Mouse (Mus musculus): ENCODE measurements around the gene Lrrc45. TPM values are rescaled to one million over a fixed set of nuclear protein-coding genes. Genes with fewer than 3 reads are reported as not detected.
A peak's percentile ranks its signal among the peaks of the same experiment; 100 is the strongest.

Gene Lrrc45
- polyA plus RNA-seq, 1 experiment from 2014 or later: 69.2 TPM

- under 1% methylated on average over 38 of the region's 38 CpGs for WGBS
- no peaks in the 10 kb centered on the region for H3K27me3 ChIP-seq (ENCODE audit: insufficient read depth, low read length)
- H3K4me2 ChIP-seq (replicated peaks; ENCODE audit: low read depth, low read length): peak overlapping the region; percentile 99
- peak; percentile 55 for ATAC-seq (ENCODE audit: low FRiP score, low TSS enrichment)
- peak overlapping the region; percentile 90 for H3K27ac ChIP-seq (ENCODE audit: low read length)
- H3K36me3 ChIP-seq (ENCODE audit: insufficient read depth, low read length): peaks cover 20% of the 10 kb centered on the region
- H3K4me1 ChIP-seq (ENCODE audit: insufficient read depth, low read length): peaks cover 33% of the 10 kb centered on the region
- peak overlapping the region; percentile 74 for H3K9ac ChIP-seq (replicated peaks; ENCODE audit: low read length)
- H3K4me3 ChIP-seq (ENCODE audit: low read length): peak overlapping the region; percentile 70
- no peaks in the 10 kb centered on the region for H3K9me3 ChIP-seq (ENCODE audit: low read length)
Measured at GRCm38 (mm10) chr11:120712771-120713568, 755 bp upstream of the Lrrc45 start.

- 49% methylated on average over 10 of the region's 10 CpGs for WGBS
- H3K9me3 ChIP-seq (ENCODE audit: low read length): no peaks in the 10 kb centered on the region
- peak overlapping the region; percentile 82 for H3K9ac ChIP-seq (replicated peaks; ENCODE audit: low read length)
- peak overlapping the region; percentile 40; the same call in 1 of the 2 replicates for H3K27ac ChIP-seq (ENCODE audit: low read length)
- H3K4me2 ChIP-seq (replicated peaks; ENCODE audit: low read depth, low read length): peak overlapping the region; percentile 99
- peaks cover 24% of the 10 kb centered on the region for H3K4me1 ChIP-seq (ENCODE audit: insufficient read depth, low read length)
- H3K27me3 ChIP-seq (ENCODE audit: insufficient read depth, low read length): no peaks in the 10 kb centered on the region
- no peak for ATAC-seq (ENCODE audit: low FRiP score, low TSS enrichment)
- peaks cover 30% of the 10 kb centered on the region for H3K36me3 ChIP-seq (ENCODE audit: insufficient read depth, low read length)
- peak overlapping the region; percentile 70 for H3K4me3 ChIP-seq (ENCODE audit: low read length)
Measured at GRCm38 (mm10) chr11:120714546-120714945, 821 bp downstream of the Lrrc45 start.

GRCm38 (mm10) chr11:120715131-120715530, 1.4 kb downstream of the Lrrc45 start:
- Histone ChIP-seq H3K4me3 (ENCODE audit: low read length) (no peak overlapping the region; the same call in 1 of the 2 replicates), H3K9ac (replicated peaks; ENCODE audit: low read length) (peak overlapping the region; percentile 82; the same call in 1 of the 2 replicates), H3K36me3 (ENCODE audit: insufficient read depth, low read length) (peaks cover 28% of the 10 kb centered on the region), H3K27me3 (ENCODE audit: insufficient read depth, low read length) (no peaks in the 10 kb centered on the region), H3K9me3 (ENCODE audit: low read length) (no peaks in the 10 kb centered on the region), H3K27ac (ENCODE audit: low read length) (no peak overlapping the region), H3K4me2 (replicated peaks; ENCODE audit: low read depth, low read length) (no peak overlapping the region), H3K4me1 (ENCODE audit: insufficient read depth, low read length) (peaks cover 24% of the 10 kb centered on the region)
- 90% methylated on average over 9 of the region's 9 CpGs for WGBS
- ATAC-seq (ENCODE audit: low FRiP score, low TSS enrichment): no peak

GRCm38 (mm10) chr11:120719242-120719641, 5.5 kb downstream of the Lrrc45 start:
- Histone ChIP-seq H3K4me2 (replicated peaks; ENCODE audit: low read depth, low read length) (no peak overlapping the region), H3K36me3 (ENCODE audit: insufficient read depth, low read length) (peaks cover 23% of the 10 kb centered on the region), H3K4me3 (ENCODE audit: low read length) (no peak overlapping the region), H3K27ac (ENCODE audit: low read length) (no peak overlapping the region), H3K9ac (replicated peaks; ENCODE audit: low read length) (no peak overlapping the region), H3K9me3 (ENCODE audit: low read length) (no peaks in the 10 kb centered on the region), H3K27me3 (ENCODE audit: insufficient read depth, low read length) (peaks cover 6% of the 10 kb centered on the region; the same call in 1 of the 2 replicates), H3K4me1 (ENCODE audit: insufficient read depth, low read length) (peaks cover 27% of the 10 kb centered on the region)
- 86% methylated on average over 9 of the region's 9 CpGs for WGBS
- no peak for ATAC-seq (ENCODE audit: low FRiP score, low TSS enrichment)

GRCm38 (mm10) chr11:120719841-120720376, 6.2 kb downstream of the Lrrc45 start:
- H3K9me3 ChIP-seq (ENCODE audit: low read length): no peaks in the 10 kb centered on the region
- WGBS: 88% methylated on average over 13 of the region's 13 CpGs
- no peak overlapping the region for H3K27ac ChIP-seq (ENCODE audit: low read length)
- peaks cover 23% of the 10 kb centered on the region for H3K36me3 ChIP-seq (ENCODE audit: insufficient read depth, low read length)
- H3K4me3 ChIP-seq (ENCODE audit: low read length): no peak overlapping the region
- peaks cover 6% of the 10 kb centered on the region; the same call in 1 of the 2 replicates for H3K27me3 ChIP-seq (ENCODE audit: insufficient read depth, low read length)
- H3K4me2 ChIP-seq (replicated peaks; ENCODE audit: low read depth, low read length): no peak overlapping the region
- H3K4me1 ChIP-seq (ENCODE audit: insufficient read depth, low read length): peaks cover 20% of the 10 kb centered on the region
- ATAC-seq (ENCODE audit: low FRiP score, low TSS enrichment): no peak
- H3K9ac ChIP-seq (replicated peaks; ENCODE audit: low read length): no peak overlapping the region

- WGBS: 14% methylated on average over 17 of the region's 17 CpGs
- peak; percentile 10; the same call in 1 of the 2 replicates for ATAC-seq (ENCODE audit: low FRiP score, low TSS enrichment)
Measured at GRCm38 (mm10) chr11:120720450-120720849, 6.7 kb downstream of the Lrrc45 start.

GRCm38 (mm10) chr11:120721124-120722066, 7.7 kb downstream of the Lrrc45 start, which contains the start of gene Rac3:
Gene Rac3, plus strand, starts transcription at chr11:120721470.
- peak within 1 kb of the TSS; percentile 98 for H3K4me2 ChIP-seq (replicated peaks; ENCODE audit: low read depth, low read length)
- H3K36me3 ChIP-seq (ENCODE audit: insufficient read depth, low read length): peaks cover 23% of the 10 kb centered on the region
- peaks cover 21% of the 10 kb centered on the region for H3K4me1 ChIP-seq (ENCODE audit: insufficient read depth, low read length)
- ATAC-seq (ENCODE audit: low FRiP score, low TSS enrichment): peak; percentile 80
- H3K9ac ChIP-seq (replicated peaks; ENCODE audit: low read length): peak within 1 kb of the TSS; percentile 83
- peak within 1 kb of the TSS; percentile 68 for H3K4me3 ChIP-seq (ENCODE audit: low read length)
- WGBS: under 1% methylated on average over 85 of the region's 90 CpGs
- peaks cover 6% of the 10 kb centered on the region; the same call in 1 of the 2 replicates for H3K27me3 ChIP-seq (ENCODE audit: insufficient read depth, low read length)
- no peaks in the 10 kb centered on the region for H3K9me3 ChIP-seq (ENCODE audit: low read length)
- no peak within 1 kb of the TSS for H3K27ac ChIP-seq (ENCODE audit: low read length)

More at GRCm38 (mm10) chr11:120720450-120720849, 6.7 kb downstream of the Lrrc45 start:
- Histone ChIP-seq H3K9me3 (ENCODE audit: low read length) (no peaks in the 10 kb centered on the region), H3K4me2 (replicated peaks; ENCODE audit: low read depth, low read length) (peak overlapping the region; percentile 98), H3K36me3 (ENCODE audit: insufficient read depth, low read length) (peaks cover 23% of the 10 kb centered on the region), H3K9ac (replicated peaks; ENCODE audit: low read length) (peak overlapping the region; percentile 83), H3K4me1 (ENCODE audit: insufficient read depth, low read length) (peaks cover 18% of the 10 kb centered on the region), H3K4me3 (ENCODE audit: low read length) (peak overlapping the region; percentile 68), H3K27ac (ENCODE audit: low read length) (no peak overlapping the region), H3K27me3 (ENCODE audit: insufficient read depth, low read length) (peaks cover 6% of the 10 kb centered on the region; the same call in 1 of the 2 replicates)

- no peaks in the 10 kb centered on the region for H3K9me3 ChIP-seq (ENCODE audit: low read length)
- peak overlapping the region; percentile 98 for H3K4me2 ChIP-seq (replicated peaks; ENCODE audit: low read depth, low read length)
- H3K27ac ChIP-seq (ENCODE audit: low read length): no peak overlapping the region
- WGBS: 21% methylated on average over 21 of the region's 21 CpGs
- no peak; the same call in 1 of the 2 replicates for ATAC-seq (ENCODE audit: low FRiP score, low TSS enrichment)
- peaks cover 25% of the 10 kb centered on the region for H3K4me1 ChIP-seq (ENCODE audit: insufficient read depth, low read length)
- peak overlapping the region; percentile 68 for H3K4me3 ChIP-seq (ENCODE audit: low read length)
- peaks cover 18% of the 10 kb centered on the region for H3K36me3 ChIP-seq (ENCODE audit: insufficient read depth, low read length)
- H3K27me3 ChIP-seq (ENCODE audit: insufficient read depth, low read length): peaks cover 6% of the 10 kb centered on the region; the same call in 1 of the 2 replicates
- H3K9ac ChIP-seq (replicated peaks; ENCODE audit: low read length): peak overlapping the region; percentile 83
Measured at GRCm38 (mm10) chr11:120722067-120722630, 8.4 kb downstream of the Lrrc45 start.
